Comparison of ENCODE assay signal across 8 mouse cellular contexts in genomic region chr12:29290591-29291351, GRCm38 (mm10).
DNase-seq lines count a peak whose midpoint lies in the region; ATAC-seq and TF ChIP-seq lines count a peak whose summit lies in the region.

No protein-coding gene starts in this region.

- H3K9me3 ChIP-seq in E14TG2a.4 (ENCODE audit: low read length), result no peaks in the 10 kb centered on the region
- no peaks in the 10 kb centered on the region for H3K9me3 ChIP-seq in forebrain, embryonic 16.5 days (ENCODE audit: control insufficient read depth, low read length)
- H3K9me3 ChIP-seq in liver, postnatal 0 days (ENCODE audit: low read length), result no peaks in the 10 kb centered on the region
- H3K9me3 ChIP-seq in neural tube, embryonic 13.5 days, result no peaks in the 10 kb centered on the region

- no peak for TF ChIP-seq CTCF in E14TG2a.4 (conservative IDR thresholded peaks at IDR 0.05; ENCODE audit: low read length)
- no peak for TF ChIP-seq CTCF in liver, postnatal 0 days (IDR thresholded peaks at IDR 0.05; ENCODE audit: low read depth)

- H3K4me1 ChIP-seq in E14TG2a.4 (replicated peaks; ENCODE audit: low read depth, low read length), result peaks cover 12% of the 10 kb centered on the region
- H3K4me1 ChIP-seq in forebrain, embryonic 16.5 days (replicated peaks; ENCODE audit: control insufficient read depth, insufficient read depth, low read length), result peaks cover 5% of the 10 kb centered on the region; the same call in 1 of the 2 replicates
- H3K4me1 ChIP-seq in liver, postnatal 0 days (ENCODE audit: insufficient read depth), result no peaks in the 10 kb centered on the region
- peaks cover 12% of the 10 kb centered on the region for H3K4me1 ChIP-seq in neural tube, embryonic 13.5 days (replicated peaks)

- no peak for TF ChIP-seq EP300 in liver, postnatal 0 days (IDR thresholded peaks at IDR 0.05; ENCODE audit: low read depth)

- intact Hi-C loops in heart, postnatal 25 days (cut with DNase I), result loop anchor here (5.0 kb wide), 2 partner anchors 538 to 653 kb away; partner anchors contain the start of genes Eipr1, Rps7 and Trappc12

- peak; percentile 99 for ATAC-seq in forebrain, embryonic 16.5 days
- ATAC-seq in liver, postnatal 0 days, result peak; percentile 99
- peak; percentile 99 for ATAC-seq in neural tube, embryonic 13.5 days (ENCODE audit: low read depth)

- H3K4me3 ChIP-seq in E14TG2a.4 (replicated peaks; ENCODE audit: low read length), result peak overlapping the region; percentile 62
- H3K4me3 ChIP-seq in forebrain, embryonic 16.5 days (replicated peaks; ENCODE audit: low read length), result peak overlapping the region; percentile 39
- peak overlapping the region; percentile 31 for H3K4me3 ChIP-seq in liver, postnatal 0 days (ENCODE audit: low read depth, low read length)
- peak overlapping the region; percentile 25 for H3K4me3 ChIP-seq in neural tube, embryonic 13.5 days

- WGBS in forebrain, embryonic 16.5 days, result 7% methylated on average over 23 of the region's 23 CpGs
- WGBS in liver, postnatal 0 days (ENCODE audit: insufficient replicate concordance), result 15% methylated on average over 23 of the region's 23 CpGs
- WGBS in neural tube, embryonic 13.5 days, result 11% methylated on average over 23 of the region's 23 CpGs

- peak overlapping the region; percentile 40 for H3K9ac ChIP-seq in forebrain, embryonic 16.5 days (replicated peaks; ENCODE audit: low read depth, low read length)
- peak overlapping the region; percentile 47; the same call in 1 of the 2 replicates for H3K9ac ChIP-seq in liver, postnatal 0 days (replicated peaks)
- H3K9ac ChIP-seq in neural tube, embryonic 13.5 days, result peak overlapping the region; percentile 70

- peak overlapping the region; percentile 53 for H3K4me2 ChIP-seq in forebrain, embryonic 16.5 days (ENCODE audit: low read length)
- peak overlapping the region; percentile 64 for H3K4me2 ChIP-seq in liver, postnatal 0 days (ENCODE audit: low read depth, low read length)
- peak overlapping the region; percentile 52 for H3K4me2 ChIP-seq in neural tube, embryonic 13.5 days

- DNase-seq in cerebellum, adult 11 months, result peak; percentile 97
- DNase-seq in heart, postnatal 25 days (ENCODE audit: low spot score), result peak; percentile 93
- DNase-seq in layer of hippocampus, adult 11-12 months (ENCODE audit: low spot score), result peak; percentile 98
- peak; percentile 86 for DNase-seq in liver, postnatal 0 days
- peak; percentile 99 for DNase-seq in telencephalon, adult 2 months (ENCODE audit: low read depth, low spot score)

- peak overlapping the region; percentile 78 for H3K27ac ChIP-seq in forebrain, embryonic 16.5 days (ENCODE audit: low read length)
- peak overlapping the region; percentile 53; the same call in 1 of the 2 replicates for H3K27ac ChIP-seq in liver, postnatal 0 days (ENCODE audit: low read depth)
- peak overlapping the region; percentile 88 for H3K27ac ChIP-seq in neural tube, embryonic 13.5 days (replicated peaks)

- H3K27me3 ChIP-seq in E14TG2a.4 (ENCODE audit: insufficient read depth, low read length), result no peaks in the 10 kb centered on the region
- no peaks in the 10 kb centered on the region for H3K27me3 ChIP-seq in forebrain, embryonic 16.5 days (replicated peaks; ENCODE audit: control insufficient read depth, insufficient read depth, low read length)
- H3K27me3 ChIP-seq in liver, postnatal 0 days (ENCODE audit: insufficient read depth, low read length), result no peaks in the 10 kb centered on the region
- H3K27me3 ChIP-seq in neural tube, embryonic 13.5 days, result no peaks in the 10 kb centered on the region

- H3K36me3 ChIP-seq in E14TG2a.4 (ENCODE audit: insufficient read depth, low read length), result no peaks in the 10 kb centered on the region
- H3K36me3 ChIP-seq in forebrain, embryonic 16.5 days (ENCODE audit: control insufficient read depth, insufficient read depth), result no peaks in the 10 kb centered on the region
- no peaks in the 10 kb centered on the region for H3K36me3 ChIP-seq in liver, postnatal 0 days (replicated peaks; ENCODE audit: insufficient read depth, low read length)
- no peaks in the 10 kb centered on the region for H3K36me3 ChIP-seq in neural tube, embryonic 13.5 days

Comparison
In these comparisons a context has a peak if more than half of its experiments do, and no peak if none do; other contexts are left out.
1. Peak in every context shown above with its lines: DNase-seq, ATAC-seq, H3K4me3 ChIP-seq and H3K27ac ChIP-seq.